Mouse (Mus musculus) myocyte (in vitro differentiated cells): ENCODE data around the gene Plekhj1.
A peak's percentile ranks its signal among the peaks of the same experiment; 100 is the strongest.

Experiments used
- CEBPB ChIP-seq: IDR thresholded peaks from 2 replicates; pipeline ENCODE4 v1.6.1; 2011; ENCODE audit warnings: mild to moderate bottlenecking, moderate library complexity; ENCODE audit not compliant: poor library complexity, insufficient read depth, severe bottlenecking
- E2F4 ChIP-seq: IDR thresholded peaks from one replicate; pipeline ENCODE4 v1.6.1; 2011; ENCODE audit warnings: mild to moderate bottlenecking, control low read depth, moderate library complexity; ENCODE audit not compliant: insufficient read depth
- MAX ChIP-seq: IDR thresholded peaks from one replicate; pipeline ENCODE4 v1.6.1; 2011; ENCODE audit warnings: low read depth, mild to moderate bottlenecking, control low read depth
- MYOD1 ChIP-seq, 3 experiments: IDR thresholded peaks; one replicate each; pipeline ENCODE4 v1.6.1; 2011; ENCODE audit warnings: control low read depth in 2 of 3, low read depth in 2 of 3, mild to moderate bottlenecking in 2 of 3, moderate library complexity in 1 of 3; ENCODE audit not compliant: insufficient read length in 2 of 3, control insufficient read depth in 1 of 3
- MYOG ChIP-seq, 3 experiments: IDR thresholded peaks; one replicate each; pipeline ENCODE4 v1.6.1; 2011; ENCODE audit warnings: control low read depth in 2 of 3, low read depth in 2 of 3, mild to moderate bottlenecking in 2 of 3; ENCODE audit not compliant: insufficient read length in 2 of 3, control insufficient read depth in 1 of 3, insufficient read depth in 1 of 3
- POLR2A ChIP-seq: IDR thresholded peaks from one replicate; pipeline ENCODE4 v1.6.1; 2011; ENCODE audit warnings: low read depth, mild to moderate bottlenecking, control low read depth, moderate library complexity; ENCODE audit not compliant: insufficient read length
- POLR2AphosphoS2 ChIP-seq: IDR thresholded peaks from one replicate; pipeline ENCODE4 v1.6.1; 2011; ENCODE audit warnings: low read depth, control low read depth; ENCODE audit not compliant: insufficient read length
- REST ChIP-seq: IDR thresholded peaks from one replicate; pipeline ENCODE4 v1.6.1; 2011; ENCODE audit warnings: mild to moderate bottlenecking, control low read depth, moderate library complexity; ENCODE audit not compliant: insufficient read depth, insufficient read length
- SRF ChIP-seq: IDR thresholded peaks from one replicate; pipeline ENCODE4 v1.6.1; 2011; ENCODE audit warnings: low read depth; ENCODE audit not compliant: control insufficient read depth, insufficient read length
- TCF12 ChIP-seq: IDR thresholded peaks from one replicate; pipeline ENCODE4 v1.6.1; 2011; ENCODE audit warnings: mild to moderate bottlenecking, control low read depth; ENCODE audit not compliant: poor library complexity, insufficient read depth, severe bottlenecking
- USF1 ChIP-seq: IDR thresholded peaks from one replicate; pipeline ENCODE4 v1.6.1; 2011; ENCODE audit warnings: low read depth, mild to moderate bottlenecking, control low read depth, moderate library complexity

DNA sequence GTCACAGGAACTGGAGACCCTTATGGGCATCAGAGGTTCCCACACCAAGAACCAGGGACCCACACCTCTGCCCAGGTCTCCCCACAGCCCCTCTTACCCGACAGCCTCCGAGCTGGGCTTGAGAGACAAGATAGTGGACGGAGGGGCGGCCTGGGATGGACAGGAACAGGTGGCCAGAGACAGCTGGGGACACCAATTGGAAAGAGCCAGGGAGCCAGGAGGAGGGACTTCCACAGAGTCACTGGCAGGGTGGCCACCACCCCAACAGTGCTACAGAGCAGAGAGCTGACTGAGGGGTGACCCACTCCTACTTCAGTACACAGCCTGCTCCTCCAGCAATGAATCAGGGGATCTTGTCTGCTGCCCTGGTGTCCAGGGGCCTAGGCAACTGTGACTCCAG lies 14.9 kb upstream of the Plekhj1 start, which contains the start of gene Jsrp1:
- peak; percentile 84 for TF ChIP-seq TCF12
- no peak for TF ChIP-seq E2F4
- TF ChIP-seq POLR2A, result peak; percentile 51
- TF ChIP-seq POLR2AphosphoS2, result peak; percentile 55
- TF ChIP-seq MAX, result no peak
- TF ChIP-seq SRF, result no peak
- peak; percentile 84 to 95 (median 87) for TF ChIP-seq MYOG (IDR thresholded peaks at IDR 0.05; ENCODE audit: control insufficient read depth in 1 of 3, insufficient read depth in 1 of 3, insufficient read length in 2 of 3, low read depth in 2 of 3)
- peak; percentile 95 to 100 (median 99) for TF ChIP-seq MYOD1 (IDR thresholded peaks at IDR 0.05; ENCODE audit: control insufficient read depth in 1 of 3, insufficient read length in 2 of 3, low read depth in 2 of 3)
- no peak for TF ChIP-seq REST
- no peak for TF ChIP-seq USF1
- no peak for TF ChIP-seq CEBPB
